Mouse (Mus musculus): ENCODE measurements around the gene Ptgfrn. TPM values are rescaled to one million over a fixed set of nuclear protein-coding genes. Genes with fewer than 3 reads are reported as not detected.
A peak's percentile ranks its signal among the peaks of the same experiment; 100 is the strongest.

Gene Ptgfrn
- total RNA-seq, 2 experiments from 2014 or later = 36.9 to 41.2 TPM

- no peak for DNase-seq (ENCODE audit: low spot score in 2 of 2)
- intact Hi-C loops (cut with DNase I) = no loop called here
Measured at GRCm38 (mm10) chr3:101016050-101016449, 94.0 kb downstream of the Ptgfrn start.

DNA sequence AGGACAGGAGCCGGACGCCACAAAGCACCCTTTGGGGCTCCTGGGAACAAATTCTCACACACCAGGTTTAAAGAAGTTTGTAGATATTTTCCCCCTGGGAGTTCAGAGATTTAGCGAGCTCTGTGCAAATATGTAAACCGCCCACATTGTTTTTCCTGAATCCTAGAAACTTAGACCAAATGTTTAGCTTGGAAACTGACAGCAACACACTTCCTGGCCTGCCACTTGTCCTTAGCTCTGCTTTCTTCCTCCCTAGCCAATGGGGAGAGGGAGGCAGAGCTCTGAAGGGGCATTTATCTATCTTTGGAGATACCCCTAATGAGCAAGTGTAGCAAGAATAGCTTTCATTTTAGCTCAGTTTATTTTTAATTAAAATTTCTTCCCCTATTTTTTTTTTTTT is 94.8 kb downstream of the Ptgfrn start:
- intact Hi-C loops (cut with DNase I) = no loop called here
- no peak for DNase-seq (ENCODE audit: low spot score in 2 of 2)

GRCm38 (mm10) chr3:101013536-101013935 is 96.5 kb downstream of the Ptgfrn start:
- no peak for DNase-seq (ENCODE audit: low spot score in 2 of 2)
- intact Hi-C loops (cut with DNase I) = no loop called here

DNA sequence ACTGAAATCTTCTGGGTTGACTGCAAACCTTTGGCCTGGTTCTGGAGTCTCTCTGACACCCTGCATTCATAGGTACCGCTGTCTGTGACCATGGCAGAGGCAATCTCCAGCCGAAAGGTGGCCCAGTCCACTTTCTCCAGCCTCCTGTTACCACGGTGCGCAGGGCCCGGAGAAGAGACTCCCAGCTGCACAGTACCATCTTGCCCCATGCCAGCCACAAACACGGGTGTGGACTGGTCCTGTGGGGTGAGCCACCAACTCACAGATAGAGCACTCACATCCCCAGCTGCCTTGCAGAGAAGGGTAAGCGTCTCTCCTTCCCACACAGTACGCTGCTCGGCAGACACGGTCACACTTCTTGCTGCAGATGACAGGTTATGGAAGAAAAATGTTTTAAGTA is 97.1 kb downstream of the Ptgfrn start:
- DNase-seq (ENCODE audit: low spot score in 2 of 2) = no peak
- intact Hi-C loops (cut with DNase I) = no loop called here

- intact Hi-C loops (cut with DNase I) = no loop called here
- DNase-seq (ENCODE audit: low spot score in 2 of 2) = no peak
Measured at GRCm38 (mm10) chr3:101012597-101012996, 97.5 kb downstream of the Ptgfrn start.

DNA sequence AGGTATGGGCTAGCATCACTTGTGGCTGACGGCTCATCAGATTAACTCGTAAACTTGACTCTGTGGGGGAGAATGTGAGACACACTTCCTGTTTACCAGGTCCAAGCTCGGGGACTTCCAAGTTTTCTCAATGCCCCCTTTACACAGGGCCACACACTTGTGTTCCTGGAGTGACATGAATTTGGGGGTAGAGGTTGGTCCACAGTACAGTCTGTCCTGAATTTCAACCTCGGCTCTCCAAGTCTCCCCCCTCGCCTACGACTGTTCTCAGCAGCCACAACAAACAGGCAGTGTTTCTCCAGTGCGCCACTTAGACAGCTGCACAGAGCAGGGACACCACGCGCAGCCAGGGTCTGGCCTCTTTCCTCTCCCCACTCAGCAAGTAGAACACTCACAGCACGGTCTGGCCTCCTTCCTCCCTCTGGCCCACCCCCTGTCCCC is 97.9 kb downstream of the Ptgfrn start:
- intact Hi-C loops (cut with DNase I) = no loop called here
- DNase-seq (ENCODE audit: low spot score in 2 of 2) = peak; percentile 23 to 26

GRCm38 (mm10) chr3:101011203-101011600 is 98.9 kb downstream of the Ptgfrn start:
- intact Hi-C loops (cut with DNase I) = no loop called here
- no peak for DNase-seq (ENCODE audit: low spot score in 2 of 2)

- no peak for DNase-seq (ENCODE audit: low spot score in 2 of 2)
- intact Hi-C loops (cut with DNase I) = no loop called here
Measured at GRCm38 (mm10) chr3:101010589-101011202, 99.4 kb downstream of the Ptgfrn start.

- intact Hi-C loops (cut with DNase I) = no loop called here
- no peak for DNase-seq (ENCODE audit: low spot score in 2 of 2)
Measured at GRCm38 (mm10) chr3:101007112-101007782, 102.8 kb downstream of the Ptgfrn start.

GRCm38 (mm10) chr3:101005392-101005791 is 104.7 kb downstream of the Ptgfrn start:
- DNase-seq (ENCODE audit: low spot score in 2 of 2) = no peak
- intact Hi-C loops (cut with DNase I) = no loop called here

- DNase-seq (ENCODE audit: low spot score in 2 of 2) = no peak
- intact Hi-C loops (cut with DNase I) = no loop called here
Measured at GRCm38 (mm10) chr3:101003575-101004356, 106.3 kb downstream of the Ptgfrn start.

GRCm38 (mm10) chr3:100999732-101000131 is 110.3 kb downstream of the Ptgfrn start:
- DNase-seq (ENCODE audit: low spot score in 2 of 2) = no peak
- intact Hi-C loops (cut with DNase I) = no loop called here

- intact Hi-C loops (cut with DNase I) = no loop called here
- peak; percentile 30 to 37 for DNase-seq (ENCODE audit: low spot score in 2 of 2)
Measured at GRCm38 (mm10) chr3:100998904-100999340, 111.2 kb downstream of the Ptgfrn start.

DNA sequence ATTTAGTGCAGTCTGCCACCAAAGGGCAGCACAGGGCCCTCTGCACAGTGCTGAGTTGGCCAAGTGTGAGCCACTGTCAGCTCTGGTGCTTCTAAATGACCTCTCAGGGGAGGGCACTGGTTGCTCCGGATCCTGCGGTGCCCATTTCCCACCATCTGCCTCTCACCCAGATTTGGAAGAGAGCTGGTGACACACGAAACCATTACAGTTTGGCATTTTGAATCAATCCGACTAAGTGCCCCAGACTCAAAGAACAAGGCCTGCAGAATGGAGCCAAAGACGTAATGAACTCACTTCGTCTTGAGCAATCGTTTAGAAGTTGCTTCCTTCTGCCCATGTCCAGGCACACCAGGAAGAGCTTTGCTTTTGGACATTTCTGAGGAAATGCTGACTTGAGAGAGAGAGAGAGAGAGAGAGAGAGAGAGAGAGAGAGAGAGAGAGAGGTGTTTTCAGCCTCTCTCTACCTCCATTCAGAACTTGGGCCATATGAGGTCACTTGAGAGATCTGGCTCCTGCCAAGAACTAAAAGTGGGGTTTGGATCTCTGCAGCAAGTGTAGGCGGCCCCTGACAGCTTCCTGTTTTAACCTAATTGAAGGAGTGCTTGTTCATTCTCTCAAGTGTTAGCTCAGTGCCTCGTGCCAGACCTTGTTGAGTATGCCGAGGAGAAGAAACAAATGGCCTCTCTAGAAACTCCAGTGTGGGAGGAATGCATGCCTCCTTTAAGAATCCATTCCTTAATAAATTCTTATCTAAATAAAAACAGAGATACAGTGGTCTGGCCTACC is 112.1 kb downstream of the Ptgfrn start:
- intact Hi-C loops (cut with DNase I) = no loop called here
- no peak for DNase-seq (ENCODE audit: low spot score in 2 of 2)

DNA sequence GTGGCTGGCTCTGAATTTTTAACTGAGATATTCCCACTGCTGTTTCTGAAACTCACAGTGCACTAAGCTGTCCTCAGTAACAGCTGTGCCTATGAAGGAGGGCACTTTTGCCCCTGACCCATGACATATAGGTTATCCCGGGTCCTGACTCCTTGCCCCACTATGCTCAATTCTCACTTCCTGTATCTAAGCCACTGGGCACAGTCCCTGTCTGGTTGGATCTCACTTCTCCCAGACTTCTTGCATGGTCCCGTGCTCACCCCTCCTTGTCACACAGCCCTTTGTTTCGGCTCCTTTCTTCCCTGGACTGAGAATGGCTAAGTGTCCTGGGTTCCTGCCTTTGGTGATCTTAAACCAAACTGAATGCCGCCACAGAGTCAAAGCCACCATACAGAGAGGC is 115.8 kb downstream of the Ptgfrn start:
- DNase-seq (ENCODE audit: low spot score in 2 of 2) = no peak
- intact Hi-C loops (cut with DNase I) = loop anchor here (5.0 kb wide), 1 partner anchor 168 kb away; no protein-coding TSS in a partner anchor

- DNase-seq (ENCODE audit: low spot score in 2 of 2) = no peak
- intact Hi-C loops (cut with DNase I) = loop anchor here (5.0 kb wide), 1 partner anchor 169 kb away; no protein-coding TSS in a partner anchor
Measured at GRCm38 (mm10) chr3:100993718-100994117, 116.4 kb downstream of the Ptgfrn start.

DNA sequence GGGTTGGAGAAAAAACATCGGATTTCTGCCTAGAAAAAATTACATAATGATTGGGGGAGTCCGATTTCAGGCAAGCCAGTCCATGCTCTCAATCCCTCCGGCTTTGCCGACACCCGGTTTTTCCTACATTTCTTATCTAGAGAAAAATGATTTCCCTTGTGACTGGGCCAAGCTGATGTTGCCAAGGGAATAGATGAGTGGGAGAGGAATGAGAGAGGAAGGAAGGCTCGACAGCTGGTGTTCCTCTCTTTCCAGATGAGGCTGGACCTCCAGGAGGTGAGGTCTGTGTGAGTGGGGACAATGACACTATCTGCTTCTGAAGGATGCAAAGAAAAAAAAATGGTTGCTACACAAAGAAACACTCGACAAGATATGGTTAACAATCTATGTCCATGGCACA is 116.9 kb downstream of the Ptgfrn start:
- DNase-seq (ENCODE audit: low spot score in 2 of 2) = no peak
- intact Hi-C loops (cut with DNase I) = loop anchor here (5.0 kb wide), 1 partner anchor 169 kb away; no protein-coding TSS in a partner anchor
